Mouse (Mus musculus) layer of hippocampus, postnatal 10 days (tissue): ENCODE results near the gene Vdac2. TPM values are rescaled to one million over a fixed set of nuclear protein-coding genes. Genes with fewer than 3 reads are reported as not detected.

Experiments used
- DNase-seq, 2 experiments: peaks; one replicate each; pipeline ENCODE4 v3.0.0; 2021; ENCODE audit warnings: low spot score in 2 of 2
- long read RNA-seq: library from polyadenylated mRNA; stranded (forward); transcript quantifications from one replicate; pipeline ENCODE4 v2.0.0, GENCODE M21; 2023
- total RNA-seq, 2 experiments: library from RNA; stranded (reverse); gene quantifications; 2 replicates each; pipeline ENCODE4 v1.2.3; 2021

Vdac2 gene
- 100 to 1,000 TPM; 201 to 224 TPM for total RNA-seq
- long read RNA-seq, transcript Vdac2-201 (10 exons, 1,954 nt): major isoform, 333 of 354 reads
- long read RNA-seq, partial matches to known transcripts: 9 of 354 reads
- long read RNA-seq, other reads (novel, unspliced or antisense): 12 of 354 reads

DNA sequence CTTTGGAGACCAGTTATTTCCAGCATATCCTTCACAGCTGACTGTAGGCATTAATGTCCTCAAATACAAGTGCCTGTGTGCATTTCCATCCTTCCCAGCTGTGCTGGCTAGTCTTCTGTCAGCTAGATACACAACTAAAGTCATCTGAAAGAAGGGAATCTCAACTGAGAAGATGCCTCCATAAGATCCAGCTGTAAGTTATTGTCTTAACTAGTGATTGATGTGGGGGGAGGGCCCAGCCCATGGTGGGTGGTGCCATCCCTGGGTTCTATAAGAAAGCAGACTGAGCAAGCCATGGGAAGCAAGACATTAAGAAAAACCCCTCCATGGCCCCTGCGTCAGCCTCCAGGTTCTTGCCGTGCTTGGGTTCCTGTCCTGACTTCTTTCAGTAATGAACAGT lies at the start of gene Vdac2:
Gene Vdac2 (plus strand): TSS at position 301 of the 400 bp plus-strand sequence.
- no peak for DNase-seq

DNA sequence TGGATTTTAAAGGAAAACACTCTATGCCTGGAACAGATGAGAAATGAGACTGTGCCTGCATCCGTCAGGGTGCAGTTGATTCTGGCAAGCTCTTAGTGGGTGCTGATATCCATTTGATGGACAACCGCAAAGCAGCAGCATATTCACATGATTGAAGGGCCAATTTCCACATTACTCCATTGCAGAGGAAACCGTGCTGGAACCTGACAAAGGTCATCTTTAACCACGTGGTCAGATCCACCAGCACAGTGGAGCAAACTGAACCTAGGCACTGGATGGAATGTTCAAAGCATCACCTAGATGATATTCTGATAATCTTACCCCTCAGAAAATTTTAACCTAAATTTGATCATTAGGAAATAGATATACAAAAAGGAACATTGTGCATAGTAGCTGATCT lies 48.8 kb upstream of the Vdac2 start:
- no peak for DNase-seq

DNA sequence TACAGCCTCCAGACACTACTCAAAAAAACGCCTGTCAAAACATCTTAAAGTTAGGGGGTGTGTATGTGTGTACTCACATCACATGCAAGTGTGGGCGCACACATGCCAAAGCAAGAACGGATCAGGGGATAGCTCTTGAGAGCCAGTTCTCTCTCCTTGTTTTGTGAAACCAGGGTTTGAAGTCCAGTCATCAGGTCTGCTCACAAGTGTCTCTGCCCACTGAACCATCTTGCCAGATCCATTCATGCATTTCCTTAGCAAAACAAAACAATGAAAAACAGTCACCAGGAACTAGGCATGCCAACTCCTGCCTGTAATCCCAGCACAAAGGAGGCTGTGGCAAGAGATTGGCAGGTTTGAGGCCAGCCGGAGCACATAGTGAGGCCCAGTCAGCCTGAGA lies 38.5 kb upstream of the Vdac2 start:
- DNase-seq: no peak

DNA sequence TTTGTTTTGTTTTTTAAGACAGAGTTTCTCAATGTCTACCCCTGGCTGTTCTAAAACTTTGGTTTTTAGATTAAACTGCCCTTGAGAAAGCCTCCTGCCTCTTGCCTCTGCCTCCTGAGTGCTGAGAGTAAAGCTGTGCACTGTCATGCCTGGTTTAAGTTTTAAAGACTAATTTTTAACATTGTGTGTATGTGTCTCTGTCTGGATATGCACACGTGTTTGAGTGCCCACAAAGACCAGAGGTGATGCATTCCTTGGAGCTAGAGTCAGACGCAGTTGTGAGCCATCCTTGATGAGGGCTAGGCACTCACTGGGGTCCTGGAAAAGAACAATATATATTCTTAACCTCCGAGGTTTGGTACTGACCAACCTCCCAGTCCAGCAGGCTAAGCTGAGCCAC lies 37.7 kb upstream of the Vdac2 start:
- DNase-seq: no peak

DNA sequence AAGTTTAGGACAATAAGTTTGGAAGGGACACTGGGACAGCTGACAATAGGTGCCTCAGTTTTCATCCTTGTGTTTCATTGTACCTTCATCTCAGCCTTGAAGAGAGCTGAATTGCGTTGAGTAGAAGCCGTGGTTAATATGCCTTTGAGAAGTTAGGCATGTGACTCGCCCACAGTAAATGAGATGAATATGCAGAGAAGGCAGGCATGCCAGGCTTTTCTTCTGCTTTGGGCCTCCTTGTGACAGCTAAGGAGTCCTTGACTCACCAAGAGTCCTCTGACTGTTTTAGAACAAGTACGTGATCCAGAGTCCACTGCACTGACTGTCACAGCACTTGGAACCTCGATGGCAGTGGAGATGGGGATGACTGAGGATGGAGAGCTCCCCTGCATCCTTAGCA lies 36.9 kb upstream of the Vdac2 start:
- no peak for DNase-seq

DNA sequence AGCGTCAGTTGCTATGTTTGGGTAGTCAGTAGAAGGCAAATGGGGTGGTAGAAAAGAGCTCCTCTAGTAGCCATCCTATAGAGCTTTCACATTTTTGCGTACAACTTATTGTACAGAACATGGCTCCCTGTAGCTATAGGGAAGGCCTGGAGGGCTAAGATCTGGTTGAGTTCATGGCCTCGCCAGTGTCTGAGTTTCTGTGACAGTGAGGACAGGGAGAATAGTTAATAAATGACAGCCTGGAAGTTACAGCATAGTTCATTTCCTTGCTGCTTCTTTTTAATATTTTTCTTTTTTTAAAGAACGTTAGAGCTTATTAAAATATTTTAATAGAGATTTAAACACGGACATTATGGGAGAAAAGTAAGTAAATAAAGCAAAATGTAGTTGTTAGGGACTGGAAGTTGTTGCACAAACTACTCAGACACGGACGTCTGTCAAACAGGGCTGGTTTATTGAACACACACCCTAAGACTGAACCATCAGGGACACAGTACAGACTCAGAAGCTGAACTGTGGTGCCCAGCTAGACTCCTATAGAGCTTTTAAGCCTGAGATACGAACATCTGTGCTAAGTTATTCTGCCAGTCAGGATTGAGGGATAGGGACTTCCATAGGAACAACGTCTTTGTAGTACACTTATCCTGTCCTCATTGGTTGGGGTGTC lies 34.3 kb upstream of the Vdac2 start:
- DNase-seq: no peak

DNA sequence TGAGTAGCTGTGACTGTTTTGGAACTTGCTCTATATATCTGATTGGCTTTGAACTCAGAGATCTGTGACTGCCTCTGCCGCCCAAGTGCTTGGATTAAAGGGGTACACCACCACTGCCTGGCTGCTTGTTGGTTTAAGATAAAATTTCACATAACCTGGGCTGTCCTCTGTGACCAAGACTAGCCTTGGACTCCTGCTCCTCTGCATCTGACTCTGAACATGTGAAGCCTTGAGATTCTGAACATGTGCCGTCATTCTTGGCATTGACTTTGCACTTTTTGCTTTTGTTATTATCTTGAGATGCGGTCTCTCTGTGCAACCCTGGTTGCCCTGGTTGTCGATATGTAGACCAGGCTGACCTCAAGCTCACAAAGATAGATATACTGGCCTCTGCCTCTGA lies 33.3 kb upstream of the Vdac2 start:
- no peak for DNase-seq

DNA sequence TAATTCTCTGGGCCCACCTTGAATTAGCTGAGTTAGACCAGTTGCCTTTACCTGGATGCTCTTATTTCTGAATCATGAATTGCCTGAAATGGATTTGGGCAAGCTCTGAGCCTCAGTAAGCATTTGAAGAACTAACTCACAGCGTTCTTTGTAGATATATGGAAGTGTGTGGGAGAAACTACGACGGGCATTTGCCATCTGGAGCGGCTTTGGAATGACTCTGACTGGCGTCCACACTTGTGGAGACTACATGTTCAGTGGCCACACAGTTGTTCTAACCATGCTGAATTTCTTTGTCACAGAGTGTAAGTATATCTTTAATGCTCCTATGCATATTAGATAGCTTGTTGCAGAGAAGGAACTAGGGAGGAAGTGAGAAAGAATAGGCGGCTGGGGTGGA lies 32.8 kb upstream of the Vdac2 start:
- DNase-seq: no peak

DNA sequence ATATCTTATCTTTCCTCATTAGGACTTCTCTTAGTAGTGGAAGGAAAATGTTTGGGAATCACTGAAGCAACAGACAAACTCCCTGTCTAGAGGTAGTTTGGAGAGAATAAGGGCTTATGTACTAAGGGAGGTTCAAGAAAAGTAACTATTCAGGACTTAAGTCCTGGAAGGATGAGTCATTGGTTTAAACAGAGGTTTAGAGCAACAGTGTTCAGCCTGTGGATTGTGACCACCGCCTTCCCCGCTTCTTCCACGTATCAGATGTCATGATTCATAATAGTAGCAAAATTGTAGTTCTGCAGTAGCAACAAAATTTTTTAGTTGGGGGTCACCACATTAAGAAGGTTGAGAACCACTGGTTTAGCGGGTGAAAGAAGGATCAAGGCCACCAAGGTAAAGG lies 24.4 kb upstream of the Vdac2 start:
- no peak for DNase-seq

DNA sequence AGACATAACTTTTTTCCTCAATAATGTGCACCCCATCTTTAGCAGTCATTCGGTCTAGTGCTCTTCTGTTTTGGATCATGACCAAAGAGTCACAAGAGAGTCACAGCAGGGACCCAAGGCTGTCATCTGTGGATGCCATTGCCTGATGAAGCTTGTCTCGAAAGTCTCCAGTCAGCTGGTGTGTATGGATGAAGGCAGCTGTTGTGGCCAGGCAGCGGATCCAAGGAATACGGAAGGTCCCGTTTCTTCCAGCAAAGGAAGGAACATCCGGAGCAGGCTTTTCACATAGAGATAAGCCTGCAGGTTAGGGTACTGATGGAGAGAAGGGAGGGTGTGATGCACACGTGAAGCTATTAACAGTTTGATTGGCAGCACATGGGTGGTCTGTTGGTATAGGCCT lies 23.4 kb upstream of the Vdac2 start:
- DNase-seq: no peak

DNA sequence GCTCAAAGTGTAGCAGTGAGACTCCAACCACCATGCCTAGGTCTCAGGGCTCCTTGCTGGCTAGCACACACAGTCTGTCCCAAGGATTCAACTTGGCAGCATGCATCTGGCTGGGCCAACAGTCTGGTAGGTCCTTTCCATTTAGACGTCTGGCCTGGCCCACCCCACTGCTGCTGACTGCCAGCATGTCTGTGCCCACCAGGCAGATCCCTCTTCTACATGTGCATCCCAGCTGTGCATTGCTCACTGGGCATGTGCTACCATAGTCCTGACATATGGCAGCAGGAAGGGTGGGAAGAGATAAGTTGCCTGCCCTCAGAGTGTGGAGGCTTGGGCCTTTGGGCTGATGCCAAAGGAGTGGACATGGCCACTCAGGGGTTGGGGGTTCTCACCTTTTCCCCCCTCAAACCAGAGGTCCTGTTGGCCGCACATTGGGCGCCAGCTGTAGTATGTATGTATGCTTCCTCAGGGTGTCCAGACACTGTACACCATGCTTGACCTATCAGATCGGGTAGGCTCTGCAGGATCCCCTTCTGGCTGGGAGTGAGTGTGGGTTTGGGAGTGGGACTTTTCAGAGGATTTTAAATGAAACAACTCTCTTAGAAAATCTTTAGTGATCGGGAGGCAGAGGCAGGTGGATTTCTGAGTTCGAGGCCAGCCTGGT lies 22.4 kb upstream of the Vdac2 start:
- DNase-seq: no peak

DNA sequence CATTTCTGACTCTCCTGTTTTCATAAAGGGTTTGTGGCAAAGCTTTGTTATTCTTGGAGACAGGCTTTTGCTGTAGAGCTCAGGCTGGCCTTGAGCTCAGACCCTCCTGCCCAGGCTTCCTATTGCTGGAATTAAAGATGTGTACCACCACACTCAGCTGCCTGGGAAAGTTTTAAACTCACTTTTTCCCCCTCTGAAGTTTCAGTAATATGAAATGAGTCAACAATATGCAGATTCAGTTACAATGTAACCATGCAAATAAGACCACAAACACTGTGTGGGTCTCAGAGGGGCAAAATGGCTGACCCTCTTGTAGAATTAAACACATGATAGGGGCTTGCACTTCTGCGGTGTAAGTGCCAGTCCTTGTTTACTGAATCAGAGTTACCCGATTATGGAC lies 18.8 kb upstream of the Vdac2 start:
- no peak for DNase-seq

DNA sequence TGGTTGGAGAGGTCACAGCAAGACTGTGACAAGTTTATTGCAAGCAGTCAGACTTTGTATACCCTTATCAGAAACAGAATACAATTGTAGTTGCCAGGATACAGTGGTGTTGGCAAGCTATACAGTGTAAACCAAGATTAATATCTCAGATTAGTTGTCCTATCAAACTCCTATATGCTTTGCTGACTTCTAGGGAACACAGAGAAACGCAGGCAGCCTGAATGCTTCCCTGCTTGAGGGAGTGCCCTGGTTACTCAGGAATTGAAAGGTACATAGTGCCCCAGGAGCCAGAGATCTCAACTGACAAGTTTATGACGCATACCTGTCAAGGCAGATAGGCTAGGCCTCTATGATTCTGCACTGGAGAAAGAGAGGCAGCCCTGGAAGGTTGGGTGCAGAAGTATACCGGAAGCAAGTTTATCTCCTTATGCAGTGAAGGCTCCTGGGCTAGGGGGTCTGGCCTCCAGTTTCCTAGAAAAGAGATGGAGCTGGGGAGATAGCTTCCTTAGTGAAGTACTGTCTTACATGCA lies 18.3 kb upstream of the Vdac2 start:
- no peak for DNase-seq

DNA sequence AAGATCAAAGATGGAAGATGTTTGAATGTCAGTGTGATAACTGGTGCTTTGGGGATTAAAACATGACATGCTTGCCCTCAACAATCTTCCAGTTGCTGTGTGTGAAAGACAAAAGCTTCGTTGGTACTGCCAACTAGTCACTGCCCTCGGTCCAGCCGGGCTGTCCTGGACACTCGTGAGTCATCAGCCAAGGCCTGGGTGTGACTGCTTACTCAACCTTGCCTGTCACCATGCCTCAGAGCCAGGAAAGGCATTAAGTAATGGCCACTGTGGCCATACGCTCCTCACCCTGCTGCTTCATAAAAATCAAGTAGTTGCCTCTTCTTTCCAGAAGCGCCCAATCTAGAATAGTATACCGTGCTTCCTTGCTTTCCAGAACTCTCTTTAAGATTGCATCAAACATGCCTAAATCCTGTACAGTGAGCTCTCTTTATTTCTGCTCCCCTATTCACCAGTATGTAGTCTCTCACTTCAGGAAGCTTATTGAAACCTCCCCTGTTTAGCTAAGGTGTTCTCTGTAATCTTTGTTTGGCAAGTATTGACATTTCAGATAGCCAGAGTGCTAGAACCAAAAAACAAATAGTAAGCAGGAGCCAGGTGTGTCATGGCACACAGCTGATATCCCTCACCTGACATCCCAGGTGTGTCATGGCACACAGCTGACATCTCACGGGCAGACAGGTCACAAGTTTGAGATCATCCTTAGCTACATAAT lies 16.7 kb upstream of the Vdac2 start:
- DNase-seq: no peak

DNA sequence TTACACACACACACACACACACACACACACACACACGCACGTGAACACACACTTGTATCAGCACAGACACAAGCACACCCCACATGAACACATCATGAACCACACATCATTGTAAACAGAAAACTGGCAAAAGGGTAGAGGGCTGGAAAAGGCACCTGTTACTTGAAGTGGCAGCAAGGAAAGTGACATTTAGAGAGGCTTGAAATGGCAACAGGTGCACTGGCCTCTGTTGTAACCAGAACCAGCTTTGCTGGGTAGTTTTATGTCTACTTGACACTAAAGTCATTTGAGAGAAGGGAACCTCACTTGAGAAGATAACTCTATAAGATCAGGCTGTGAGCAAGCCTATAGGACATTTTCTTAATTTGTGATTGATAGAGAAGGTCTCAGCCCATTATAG lies 15.6 kb upstream of the Vdac2 start:
- no peak for DNase-seq

DNA sequence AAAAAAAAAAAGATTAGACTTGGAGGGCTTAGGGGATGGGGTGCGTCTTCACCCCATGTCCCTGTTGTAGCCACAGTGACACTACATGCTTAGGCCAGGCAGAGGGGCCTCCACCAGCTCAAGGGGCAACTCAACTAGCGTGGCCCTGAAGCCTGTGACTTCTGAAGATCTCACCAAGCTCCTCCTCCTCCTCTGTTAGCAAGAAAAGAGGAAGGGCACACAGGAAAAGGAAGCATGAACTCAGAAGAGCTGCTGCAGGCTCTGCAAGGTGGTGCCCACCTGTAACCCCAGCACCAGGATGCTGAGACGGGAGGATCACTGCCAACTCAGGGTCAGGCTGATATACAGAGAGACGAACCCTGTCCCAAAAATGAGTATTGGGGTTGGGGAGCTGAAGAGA lies 13.7 kb upstream of the Vdac2 start:
- DNase-seq: no peak

DNA sequence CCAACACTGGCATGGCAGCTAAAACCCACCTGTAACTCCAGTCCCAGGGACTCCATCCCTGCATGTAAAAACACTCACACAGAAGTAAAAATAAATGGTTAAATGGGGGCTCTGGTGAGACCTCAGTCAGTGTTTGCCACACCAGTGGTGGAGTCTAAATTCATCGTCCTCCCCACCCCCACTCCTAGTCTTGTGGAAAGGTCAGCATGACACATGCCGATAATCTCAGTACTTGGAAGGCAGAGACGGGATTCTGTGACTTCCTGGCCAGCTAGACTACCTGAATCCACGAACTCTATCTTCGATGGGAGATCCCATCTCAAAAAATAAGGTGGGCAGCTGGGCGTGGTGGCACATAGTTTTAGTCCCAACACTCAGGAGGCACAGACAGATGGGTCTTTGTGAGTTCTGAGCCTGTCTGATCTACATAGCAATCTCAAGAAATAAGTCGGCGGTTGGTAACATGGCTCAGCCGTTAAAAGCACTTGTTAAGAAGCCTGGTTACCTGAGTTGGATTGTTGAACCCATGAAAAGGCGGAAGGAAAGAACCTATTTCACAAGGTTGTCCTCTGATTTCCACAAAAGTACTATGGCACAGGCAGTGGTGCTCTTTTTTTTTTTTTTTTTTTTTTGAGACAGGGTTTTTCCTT lies 13.2 kb upstream of the Vdac2 start:
- no peak for DNase-seq

DNA sequence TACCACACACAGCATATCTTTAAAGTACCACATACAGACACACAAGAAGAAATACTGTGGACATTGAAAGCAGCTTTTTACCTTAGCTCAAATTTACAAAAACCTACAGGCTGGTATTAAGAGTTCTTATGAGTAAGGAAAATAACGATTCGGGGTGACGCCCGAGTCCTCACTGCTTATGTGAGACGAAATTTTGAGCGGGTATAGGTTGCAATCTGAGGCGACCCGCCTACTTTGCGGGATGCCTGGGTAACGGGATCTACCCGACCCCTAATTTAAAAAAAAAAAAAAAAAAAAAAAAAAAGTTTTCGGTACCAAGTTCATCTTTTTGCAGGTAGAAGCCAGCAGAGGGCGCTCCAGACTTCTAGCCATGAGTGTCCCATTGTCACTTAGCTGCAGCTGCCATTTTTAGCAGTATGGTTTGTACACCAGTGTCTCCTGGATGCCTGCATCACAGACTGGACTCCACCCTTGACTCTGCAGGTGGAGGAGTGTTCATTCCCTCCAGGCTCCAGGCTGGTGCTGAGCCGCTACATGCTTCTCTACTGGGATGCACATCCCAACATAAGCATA lies 12.4 kb upstream of the Vdac2 start:
- peak; percentile 51 for DNase-seq

DNA sequence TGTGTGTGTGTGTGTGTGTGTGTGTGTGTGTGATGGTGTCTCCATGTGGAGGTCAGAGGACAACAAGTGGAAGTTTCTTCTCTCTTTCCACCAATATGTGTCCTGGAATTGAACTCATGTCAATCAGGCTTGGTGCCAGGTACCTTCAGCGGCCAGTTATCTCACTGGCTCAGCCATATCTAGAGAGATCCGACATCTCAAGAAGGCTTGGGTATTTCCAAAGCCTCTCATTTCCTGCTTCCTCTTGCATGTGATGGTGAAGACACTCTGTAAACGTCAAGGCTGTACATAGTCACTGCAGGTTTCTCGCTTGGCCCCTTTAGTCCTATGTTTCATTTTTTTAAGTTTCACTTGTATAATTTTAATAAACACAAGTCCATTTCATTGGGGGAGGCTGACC lies 11.8 kb upstream of the Vdac2 start:
- DNase-seq: no peak

DNA sequence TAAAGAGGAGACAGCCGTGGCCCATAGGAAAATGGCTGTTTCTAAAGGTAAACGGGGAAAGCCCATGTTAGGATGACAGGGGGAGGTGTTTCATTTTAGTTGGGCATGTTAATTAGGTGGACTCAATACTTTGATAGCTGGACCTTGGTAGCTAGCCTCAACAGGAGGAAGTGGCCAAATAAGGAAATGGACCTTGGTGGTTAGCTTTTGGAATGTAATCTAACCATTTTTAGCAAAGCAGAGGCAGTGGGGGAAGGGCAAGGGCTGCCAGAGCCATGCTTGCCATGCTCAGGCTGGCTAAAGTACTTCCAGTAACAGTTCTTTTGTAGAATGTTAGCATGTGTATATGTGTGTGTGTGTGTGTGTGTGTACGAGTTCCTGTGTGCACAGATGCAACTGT lies 11.2 kb upstream of the Vdac2 start:
- no peak for DNase-seq

DNA sequence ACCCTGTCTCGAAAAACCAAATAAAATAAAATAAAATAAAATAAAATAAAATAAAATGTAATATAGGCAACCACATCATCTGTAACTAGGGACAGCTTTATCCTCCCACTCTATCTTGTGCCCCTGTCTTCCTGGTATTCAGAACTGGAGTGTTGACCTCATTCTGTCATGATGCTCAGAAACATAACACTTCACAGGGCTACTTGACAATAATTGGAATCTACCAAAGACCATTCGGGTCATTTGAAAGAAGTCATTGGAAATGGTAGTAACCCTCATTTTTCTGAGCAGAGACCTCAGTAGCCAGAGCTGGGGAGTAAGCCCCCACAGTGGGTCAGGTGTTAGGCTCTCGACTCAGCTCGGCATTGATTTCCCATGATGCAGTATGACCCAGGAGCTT lies 10.4 kb upstream of the Vdac2 start:
- no peak for DNase-seq
